Mouse (Mus musculus) liver, embryonic 11.5 days (tissue): Measurements from ENCODE around the gene Gpr182. TPM values are rescaled to one million over a fixed set of nuclear protein-coding genes. Genes with fewer than 3 reads are reported as not detected.

Source experiments
- polyA plus RNA-seq: library from polyadenylated mRNA; unstranded; fragments of >200 nt; fragmentation: Nextera tagmentation; extraction: Ambion mirVana; gene quantifications from 2 replicates; pipeline ENCODE4 v1.2.1, GENCODE M21; 2014

Gpr182 gene
- polyA plus RNA-seq, 1 experiment from 2014 or later: 5.0 TPM

Other genes starting within 250 kb of the Gpr182 start
- 34.2 TPM in 2 replicates for gene Ndufa4l2, start 236.8 kb downstream of the Gpr182 start, polyA plus RNA-seq
- gene Shmt2, start 229.3 kb downstream of the Gpr182 start, polyA plus RNA-seq: 261 and 286 TPM in 2 replicates
- gene Nxph4, start 217.2 kb downstream of the Gpr182 start, polyA plus RNA-seq: 0.56 TPM in 1 of 2 replicates, not detected in the other
- gene Lrp1, start 130.6 kb downstream of the Gpr182 start, polyA plus RNA-seq: 35.7 and 36.8 TPM in 2 replicates
- gene Stat6, start 108.7 kb downstream of the Gpr182 start, polyA plus RNA-seq: 28.7 TPM in 2 replicates
- gene Nemp1, start 84.8 kb downstream of the Gpr182 start, polyA plus RNA-seq: 10.5 and 11.2 TPM in 2 replicates
- gene Nab2, start 83.2 kb downstream of the Gpr182 start, polyA plus RNA-seq: 5.7 and 5.8 TPM in 2 replicates
- gene Myo1a, start 46.6 kb downstream of the Gpr182 start, polyA plus RNA-seq: 0.14 TPM in 1 of 2 replicates, not detected in the other
- 11.2 and 16.0 TPM in 2 replicates for gene Tac2, start 27.3 kb downstream of the Gpr182 start, polyA plus RNA-seq
- 2.6 and 2.8 TPM in 2 replicates for gene Zbtb39, start 12.2 kb downstream of the Gpr182 start, polyA plus RNA-seq
- gene Rdh1, start 8.0 kb upstream of the Gpr182 start, polyA plus RNA-seq: 0.17 and 0.22 TPM in 2 replicates
- gene Rdh16f1, start 8.1 kb upstream of the Gpr182 start, polyA plus RNA-seq: 0.19 and 0.22 TPM in 2 replicates
- not detected in 2 replicates for gene Rdh9, start 24.7 kb upstream of the Gpr182 start, polyA plus RNA-seq
- gene Rdh16, start 49.4 kb upstream of the Gpr182 start, polyA plus RNA-seq: not detected in 2 replicates
- gene Rdh19, start 98.2 kb upstream of the Gpr182 start, polyA plus RNA-seq: not detected in 2 replicates
- not detected in 2 replicates for gene Rdh16f2, start 114.7 kb upstream of the Gpr182 start, polyA plus RNA-seq
- 0.14 TPM in 1 of 2 replicates, not detected in the other for gene Rdh7, start 137.1 kb upstream of the Gpr182 start, polyA plus RNA-seq
- gene Sdr9c7, start 146.8 kb upstream of the Gpr182 start, polyA plus RNA-seq: not detected in 2 replicates